Mouse (Mus musculus) neural tube, embryonic 11.5 days (tissue): ENCODE data around the gene Cradd. TPM values are rescaled to one million over a fixed set of nuclear protein-coding genes. Genes with fewer than 3 reads are reported as not detected.

ENCODE experiments used
- ATAC-seq: fragments of 200-750 bp; cut with Nextera tagmentation; 2 replicates; pipeline ENCODE4 v1.8.0; 2017; ENCODE audit warnings: moderate number of reproducible peaks, mild to moderate bottlenecking, moderate TSS enrichment, moderate library complexity; ENCODE audit not compliant: insufficient read depth, low FRiP score, low TSS enrichment
- DNase-seq: peaks from one replicate; pipeline ENCODE4 v3.0.0-alpha.2; 2015; ENCODE audit warnings: low spot score
- H3K27ac ChIP-seq: fragments of 300-500 bp; sonication (generic); 2 replicates; pipeline ENCODE4 v1.5.1; 2014; ENCODE audit warnings: low read depth, mild to moderate bottlenecking, low read length
- H3K27me3 ChIP-seq: fragments of 300-500 bp; sonication (generic); 2 replicates; pipeline ENCODE4 v1.6.1; 2014; ENCODE audit warnings: mild to moderate bottlenecking, low read length, mixed read lengths; ENCODE audit not compliant: control insufficient read depth, insufficient read depth
- H3K36me3 ChIP-seq: fragments of 300-500 bp; sonication (generic); 2 replicates; pipeline ENCODE4 v1.6.1; 2014; ENCODE audit warnings: mild to moderate bottlenecking, low read length, moderate library complexity, mixed read lengths; ENCODE audit not compliant: control insufficient read depth, insufficient read depth
- H3K4me1 ChIP-seq: fragments of 300-500 bp; sonication (generic); 2 replicates; pipeline ENCODE4 v1.6.1; 2014; ENCODE audit warnings: low read length, mixed read lengths; ENCODE audit not compliant: control insufficient read depth, insufficient read depth
- H3K4me2 ChIP-seq: fragments of 300-500 bp; sonication (generic); 2 replicates; pipeline ENCODE4 v1.6.1; 2014; ENCODE audit warnings: low read depth, mild to moderate bottlenecking, moderate library complexity
- H3K4me3 ChIP-seq: fragments of 300-500 bp; sonication (generic); 2 replicates; pipeline ENCODE4 v1.5.1; 2014; ENCODE audit warnings: low read depth, low read length
- H3K9ac ChIP-seq: fragments of 300-500 bp; sonication (generic); 2 replicates; pipeline ENCODE4 v1.6.1; 2014; ENCODE audit warnings: mild to moderate bottlenecking, low read length
- H3K9me3 ChIP-seq: fragments of 300-500 bp; sonication (generic); 2 replicates; pipeline ENCODE4 v1.6.1; 2016; ENCODE audit warnings: low read length; ENCODE audit not compliant: control insufficient read depth
- WGBS: fragments of 180-500 bp; shearing (Covaris S2); extraction: QIAGEN DNeasy Blood & Tissue Kit; methylation state at CpG from one replicate; pipeline ENCODE4 v1.1.7; 2014; 5-methylcytosine and 5-hydroxymethylcytosine counted together
- polyA plus RNA-seq: library from polyadenylated mRNA; unstranded; fragments of >200 nt; fragmentation: Nextera tagmentation; extraction: Ambion mirVana; gene quantifications from 2 replicates; pipeline ENCODE4 v1.2.1, GENCODE M21; 2014

Cradd gene
- polyA plus RNA-seq, 1 experiment from 2014 or later = 12.5 TPM

- H3K36me3 ChIP-seq = no peaks in the 10 kb centered on the region
- no peak overlapping the region for H3K27ac ChIP-seq
- H3K9ac ChIP-seq = no peak overlapping the region
- no peak for DNase-seq
- no peaks in the 10 kb centered on the region for H3K27me3 ChIP-seq
- H3K4me1 ChIP-seq = no peaks in the 10 kb centered on the region; the same call in 1 of the 2 replicates
- no peak overlapping the region for H3K4me3 ChIP-seq
- no peaks in the 10 kb centered on the region for H3K9me3 ChIP-seq
- ATAC-seq = 0 out of 2 replicates have a peak, but pooled peaks have one; percentile 3
- H3K4me2 ChIP-seq = no peak overlapping the region
- 41% methylated on average over 1 of the region's 1 CpGs for WGBS
Observed at GRCm38 (mm10) chr10:95324278-95324631, 322 bp upstream of the Cradd start.

- no peak for ATAC-seq
- H3K9me3 ChIP-seq = no peaks in the 10 kb centered on the region
- no peaks in the 10 kb centered on the region for H3K36me3 ChIP-seq
- H3K9ac ChIP-seq = no peak overlapping the region
- H3K4me2 ChIP-seq = peak overlapping the region; percentile 63; the same call in 1 of the 2 replicates
- no peaks in the 10 kb centered on the region for H3K27me3 ChIP-seq
- WGBS = 69% methylated on average over 20 of the region's 20 CpGs
- H3K4me1 ChIP-seq = no peaks in the 10 kb centered on the region; the same call in 1 of the 2 replicates
- no peak overlapping the region for H3K27ac ChIP-seq
- no peak for DNase-seq
- H3K4me3 ChIP-seq = no peak overlapping the region
Observed at GRCm38 (mm10) chr10:95322076-95323070, 1.6 kb downstream of the Cradd start.

- DNase-seq (no peak), ATAC-seq (no peak)
- Histone ChIP-seq H3K9ac (no peak overlapping the region), H3K4me3 (no peak overlapping the region), H3K4me1 (peaks cover 9% of the 10 kb centered on the region), H3K27ac (no peak overlapping the region), H3K4me2 (no peak overlapping the region), H3K27me3 (no peaks in the 10 kb centered on the region), H3K9me3 (no peaks in the 10 kb centered on the region), H3K36me3 (no peaks in the 10 kb centered on the region)
- WGBS = 92% methylated on average over 13 of the region's 13 CpGs
Observed at GRCm38 (mm10) chr10:95319001-95319400, 4.9 kb downstream of the Cradd start.

GRCm38 (mm10) chr10:95318392-95318708 lies 5.6 kb downstream of the Cradd start:
- no peak overlapping the region for H3K27ac ChIP-seq
- H3K36me3 ChIP-seq = no peaks in the 10 kb centered on the region
- 88% methylated on average over 7 of the region's 7 CpGs for WGBS
- H3K27me3 ChIP-seq = no peaks in the 10 kb centered on the region
- DNase-seq (no peak), ATAC-seq (no peak)
- H3K9ac ChIP-seq = no peak overlapping the region
- no peak overlapping the region for H3K4me2 ChIP-seq
- peaks cover 9% of the 10 kb centered on the region for H3K4me1 ChIP-seq
- H3K9me3 ChIP-seq = no peaks in the 10 kb centered on the region
- no peak overlapping the region for H3K4me3 ChIP-seq

GRCm38 (mm10) chr10:95317581-95318391 lies 6.1 kb downstream of the Cradd start:
- Histone ChIP-seq H3K9ac (no peak overlapping the region), H3K36me3 (no peaks in the 10 kb centered on the region), H3K4me2 (no peak overlapping the region), H3K9me3 (no peaks in the 10 kb centered on the region), H3K27ac (no peak overlapping the region), H3K27me3 (no peaks in the 10 kb centered on the region), H3K4me1 (peaks cover 9% of the 10 kb centered on the region), H3K4me3 (no peak overlapping the region)
- no peak for ATAC-seq
- DNase-seq = no peak
- WGBS = 88% methylated on average over 21 of the region's 21 CpGs

GRCm38 (mm10) chr10:95317091-95317490 lies 6.8 kb downstream of the Cradd start:
- H3K27ac ChIP-seq = no peak overlapping the region
- no peaks in the 10 kb centered on the region for H3K27me3 ChIP-seq
- H3K9ac ChIP-seq = no peak overlapping the region
- H3K4me2 ChIP-seq = no peak overlapping the region
- 84% methylated on average over 14 of the region's 14 CpGs for WGBS
- no peaks in the 10 kb centered on the region for H3K36me3 ChIP-seq
- DNase-seq (no peak), ATAC-seq (no peak)
- no peaks in the 10 kb centered on the region for H3K9me3 ChIP-seq
- peaks cover 10% of the 10 kb centered on the region for H3K4me1 ChIP-seq
- H3K4me3 ChIP-seq = no peak overlapping the region

- no peak overlapping the region for H3K9ac ChIP-seq
- H3K4me2 ChIP-seq = no peak overlapping the region
- H3K4me1 ChIP-seq = peaks cover 12% of the 10 kb centered on the region
- no peaks in the 10 kb centered on the region for H3K9me3 ChIP-seq
- no peak overlapping the region for H3K4me3 ChIP-seq
- DNase-seq (no peak), ATAC-seq (no peak)
- H3K36me3 ChIP-seq = no peaks in the 10 kb centered on the region
- no peaks in the 10 kb centered on the region for H3K27me3 ChIP-seq
- H3K27ac ChIP-seq = no peak overlapping the region
- 71% methylated on average over 9 of the region's 9 CpGs for WGBS
Observed at GRCm38 (mm10) chr10:95316675-95317074, 7.3 kb downstream of the Cradd start.

GRCm38 (mm10) chr10:95315801-95316474 lies 8.0 kb downstream of the Cradd start:
- peak; percentile 34 for DNase-seq
- Histone ChIP-seq H3K4me3 (no peak overlapping the region), H3K36me3 (no peaks in the 10 kb centered on the region), H3K27me3 (no peaks in the 10 kb centered on the region), H3K4me2 (peak overlapping the region; percentile 7; the same call in 1 of the 2 replicates), H3K27ac (no peak overlapping the region), H3K9ac (no peak overlapping the region), H3K9me3 (no peaks in the 10 kb centered on the region), H3K4me1 (peaks cover 19% of the 10 kb centered on the region)
- WGBS = 29% methylated on average over 19 of the region's 19 CpGs
- peak; percentile 70; the same call in 1 of the 2 replicates for ATAC-seq
